Mouse (Mus musculus): ENCODE results near the gene Gm37240. TPM values are rescaled to one million over a fixed set of nuclear protein-coding genes. Genes with fewer than 3 reads are reported as not detected.

Gene Gm37240
- total and polyA plus RNA-seq, 3 experiments = not detected

GRCm38 (mm10) chr3:85341103-85341860 is 546.0 kb downstream of the Gm37240 start:
- Histone ChIP-seq H3K36me3 (replicated peaks) (no peaks in the 10 kb centered on the region), H3K27me3 (ENCODE audit: insufficient read depth, low read length) (no peaks in the 10 kb centered on the region), H3K4me1 (ENCODE audit: insufficient read depth, low read depth, low read length) (no peaks in the 10 kb centered on the region), H3K4me3 (ENCODE audit: low read depth, low read length) (no peak overlapping the region), H3K9me3 (replicated peaks) (no peaks in the 10 kb centered on the region)
- ATAC-seq (ENCODE audit: extremely low read depth, insufficient number of reproducible peaks, low FRiP score, poor library complexity, severe bottlenecking) = no peak
- DNase-seq (ENCODE audit: low spot score) = no peak
- TF ChIP-seq POLR2AphosphoS5 (IDR thresholded peaks at IDR 0.05; ENCODE audit: insufficient replicate concordance, low read depth, low read length) (no peak), TAL1 (conservative IDR thresholded peaks at IDR 0.05; ENCODE audit: low read depth, low read length) (no peak), GATA1 (IDR thresholded peaks at IDR 0.05; ENCODE audit: borderline replicate concordance, low read length) (no peak), CTCF (IDR thresholded peaks at IDR 0.05; ENCODE audit: low read depth, low read length) (no peak), GATA2 (IDR thresholded peaks at IDR 0.05; ENCODE audit: borderline replicate concordance, low read depth, low read length) (no peak)

- Histone ChIP-seq H3K9me3 (replicated peaks) (no peaks in the 10 kb centered on the region), H3K4me3 (ENCODE audit: low read depth, low read length) (no peak overlapping the region), H3K27me3 (ENCODE audit: insufficient read depth, low read length) (no peaks in the 10 kb centered on the region), H3K4me1 (ENCODE audit: insufficient read depth, low read depth, low read length) (no peaks in the 10 kb centered on the region), H3K36me3 (replicated peaks) (no peaks in the 10 kb centered on the region)
- TF ChIP-seq CTCF (IDR thresholded peaks at IDR 0.05; ENCODE audit: low read depth, low read length) = no peak
- no peak for TF ChIP-seq TAL1 (conservative IDR thresholded peaks at IDR 0.05; ENCODE audit: low read depth, low read length)
- TF ChIP-seq POLR2AphosphoS5 (IDR thresholded peaks at IDR 0.05; ENCODE audit: insufficient replicate concordance, low read depth, low read length) = no peak
- TF ChIP-seq GATA1 (IDR thresholded peaks at IDR 0.05; ENCODE audit: borderline replicate concordance, low read length) = no peak
- TF ChIP-seq GATA2 (IDR thresholded peaks at IDR 0.05; ENCODE audit: borderline replicate concordance, low read depth, low read length) = no peak
- DNase-seq (ENCODE audit: low spot score) (no peak), ATAC-seq (ENCODE audit: extremely low read depth, insufficient number of reproducible peaks, low FRiP score, poor library complexity, severe bottlenecking) (no peak)
These were observed 546.8 kb downstream of the Gm37240 start for GRCm38 (mm10) chr3:85340491-85340890.

- no peak for DNase-seq (ENCODE audit: low spot score)
- no peaks in the 10 kb centered on the region for H3K4me1 ChIP-seq (ENCODE audit: insufficient read depth, low read depth, low read length)
- TF ChIP-seq GATA1 (IDR thresholded peaks at IDR 0.05; ENCODE audit: borderline replicate concordance, low read length) (no peak), TAL1 (conservative IDR thresholded peaks at IDR 0.05; ENCODE audit: low read depth, low read length) (no peak), CTCF (IDR thresholded peaks at IDR 0.05; ENCODE audit: low read depth, low read length) (no peak), GATA2 (IDR thresholded peaks at IDR 0.05; ENCODE audit: borderline replicate concordance, low read depth, low read length) (no peak), POLR2AphosphoS5 (IDR thresholded peaks at IDR 0.05; ENCODE audit: insufficient replicate concordance, low read depth, low read length) (no peak)
- ATAC-seq (ENCODE audit: extremely low read depth, insufficient number of reproducible peaks, low FRiP score, poor library complexity, severe bottlenecking) = no peak
- no peaks in the 10 kb centered on the region for H3K27me3 ChIP-seq (ENCODE audit: insufficient read depth, low read length)
- no peak overlapping the region for H3K4me3 ChIP-seq (ENCODE audit: low read depth, low read length)
- no peaks in the 10 kb centered on the region for H3K9me3 ChIP-seq (replicated peaks)
- H3K36me3 ChIP-seq (replicated peaks) = no peaks in the 10 kb centered on the region
These were observed 547.4 kb downstream of the Gm37240 start for GRCm38 (mm10) chr3:85339926-85340325.

GRCm38 (mm10) chr3:85339269-85339820 is 548.0 kb downstream of the Gm37240 start:
- H3K36me3 ChIP-seq (replicated peaks) = no peaks in the 10 kb centered on the region
- H3K4me3 ChIP-seq (ENCODE audit: low read depth, low read length) = no peak overlapping the region
- ATAC-seq (ENCODE audit: extremely low read depth, insufficient number of reproducible peaks, low FRiP score, poor library complexity, severe bottlenecking) = no peak
- no peaks in the 10 kb centered on the region for H3K4me1 ChIP-seq (ENCODE audit: insufficient read depth, low read depth, low read length)
- H3K9me3 ChIP-seq (replicated peaks) = no peaks in the 10 kb centered on the region
- no peak for DNase-seq (ENCODE audit: low spot score)
- no peaks in the 10 kb centered on the region for H3K27me3 ChIP-seq (ENCODE audit: insufficient read depth, low read length)
- no peak for TF ChIP-seq TAL1 (conservative IDR thresholded peaks at IDR 0.05; ENCODE audit: low read depth, low read length)
- no peak for TF ChIP-seq CTCF (IDR thresholded peaks at IDR 0.05; ENCODE audit: low read depth, low read length)

- Histone ChIP-seq H3K4me3 (ENCODE audit: low read depth, low read length) (no peak overlapping the region), H3K4me1 (ENCODE audit: insufficient read depth, low read depth, low read length) (no peaks in the 10 kb centered on the region), H3K9me3 (replicated peaks) (no peaks in the 10 kb centered on the region), H3K27me3 (ENCODE audit: insufficient read depth, low read length) (no peaks in the 10 kb centered on the region), H3K36me3 (replicated peaks) (no peaks in the 10 kb centered on the region)
- no peak for TF ChIP-seq GATA2 (IDR thresholded peaks at IDR 0.05; ENCODE audit: borderline replicate concordance, low read depth, low read length)
- TF ChIP-seq CTCF (IDR thresholded peaks at IDR 0.05; ENCODE audit: low read depth, low read length) = no peak
- TF ChIP-seq TAL1 (conservative IDR thresholded peaks at IDR 0.05; ENCODE audit: low read depth, low read length) = no peak
- TF ChIP-seq GATA1 (IDR thresholded peaks at IDR 0.05; ENCODE audit: borderline replicate concordance, low read length) = no peak
- TF ChIP-seq POLR2AphosphoS5 (IDR thresholded peaks at IDR 0.05; ENCODE audit: insufficient replicate concordance, low read depth, low read length) = no peak
- no peak for DNase-seq (ENCODE audit: low spot score)
- no peak for ATAC-seq (ENCODE audit: extremely low read depth, insufficient number of reproducible peaks, low FRiP score, poor library complexity, severe bottlenecking)
These were observed 548.6 kb downstream of the Gm37240 start for GRCm38 (mm10) chr3:85338755-85339095.

- no peaks in the 10 kb centered on the region for H3K27me3 ChIP-seq (ENCODE audit: insufficient read depth, low read length)
- H3K4me1 ChIP-seq (ENCODE audit: insufficient read depth, low read depth, low read length) = no peaks in the 10 kb centered on the region
- TF ChIP-seq GATA2 (IDR thresholded peaks at IDR 0.05; ENCODE audit: borderline replicate concordance, low read depth, low read length) (no peak), GATA1 (IDR thresholded peaks at IDR 0.05; ENCODE audit: borderline replicate concordance, low read length) (no peak), TAL1 (conservative IDR thresholded peaks at IDR 0.05; ENCODE audit: low read depth, low read length) (no peak), CTCF (IDR thresholded peaks at IDR 0.05; ENCODE audit: low read depth, low read length) (no peak), POLR2AphosphoS5 (IDR thresholded peaks at IDR 0.05; ENCODE audit: insufficient replicate concordance, low read depth, low read length) (no peak)
- H3K9me3 ChIP-seq (replicated peaks) = no peaks in the 10 kb centered on the region
- H3K36me3 ChIP-seq (replicated peaks) = no peaks in the 10 kb centered on the region
- ATAC-seq (ENCODE audit: extremely low read depth, insufficient number of reproducible peaks, low FRiP score, poor library complexity, severe bottlenecking) = no peak
- DNase-seq (ENCODE audit: low spot score) = no peak
- H3K4me3 ChIP-seq (ENCODE audit: low read depth, low read length) = no peak overlapping the region
These were observed 549.2 kb downstream of the Gm37240 start for GRCm38 (mm10) chr3:85337881-85338754.
